Mouse (Mus musculus): ENCODE data around the gene Fgd4.
"Not testable (repeated sequence)": the region's sequence is repeated elsewhere in the genome, so short reads cannot be mapped to it uniquely, and the experiment has no call there.

Fgd4 gene

GRCm38 (mm10) chr16:16542956-16543441 is 57.4 kb downstream of the Fgd4 start:
- no peak for DNase-seq (ENCODE audit: low read depth)

- DNase-seq (ENCODE audit: low read depth): not testable (repeated sequence)
These were observed 61.0 kb downstream of the Fgd4 start for GRCm38 (mm10) chr16:16539396-16539795.

GRCm38 (mm10) chr16:16535232-16535631 is 65.1 kb downstream of the Fgd4 start:
- no peak for DNase-seq (ENCODE audit: low read depth)

GRCm38 (mm10) chr16:16528014-16528413 is 72.3 kb downstream of the Fgd4 start:
- no peak for DNase-seq (ENCODE audit: low read depth)

GRCm38 (mm10) chr16:16527267-16527666 is 73.1 kb downstream of the Fgd4 start:
- no peak for DNase-seq (ENCODE audit: low read depth)

GRCm38 (mm10) chr16:16526741-16527105 is 73.6 kb downstream of the Fgd4 start:
- DNase-seq (ENCODE audit: low read depth): no peak

GRCm38 (mm10) chr16:16526097-16526740 is 74.1 kb downstream of the Fgd4 start:
- no peak for DNase-seq (ENCODE audit: low read depth)

GRCm38 (mm10) chr16:16525266-16525904 is 75.0 kb downstream of the Fgd4 start:
- no peak for DNase-seq (ENCODE audit: low read depth)

- no peak for DNase-seq (ENCODE audit: low read depth)
These were observed 76.7 kb downstream of the Fgd4 start for GRCm38 (mm10) chr16:16523632-16524031.

- not testable (repeated sequence) for DNase-seq (ENCODE audit: low read depth)
These were observed 77.5 kb downstream of the Fgd4 start for GRCm38 (mm10) chr16:16522869-16523268.

- no peak for DNase-seq (ENCODE audit: low read depth)
These were observed 98.9 kb downstream of the Fgd4 start for GRCm38 (mm10) chr16:16501491-16501890.

GRCm38 (mm10) chr16:16500926-16501325 is 99.4 kb downstream of the Fgd4 start:
- no peak for DNase-seq (ENCODE audit: low read depth)

GRCm38 (mm10) chr16:16498798-16499197 is 101.6 kb downstream of the Fgd4 start:
- no peak for DNase-seq (ENCODE audit: low read depth)

- no peak for DNase-seq (ENCODE audit: low read depth)
These were observed 114.8 kb downstream of the Fgd4 start for GRCm38 (mm10) chr16:16485523-16486043.

- DNase-seq (ENCODE audit: low read depth): no peak
These were observed 115.7 kb downstream of the Fgd4 start for GRCm38 (mm10) chr16:16484601-16485000.

GRCm38 (mm10) chr16:16473451-16473850 is 126.9 kb downstream of the Fgd4 start:
- not testable (repeated sequence) for DNase-seq (ENCODE audit: low read depth)

GRCm38 (mm10) chr16:16450021-16450420 is 150.3 kb downstream of the Fgd4 start:
- DNase-seq (ENCODE audit: low read depth): no peak

GRCm38 (mm10) chr16:16438436-16438835 is 161.9 kb downstream of the Fgd4 start:
- DNase-seq (ENCODE audit: low read depth): no peak

- no peak for DNase-seq (ENCODE audit: low read depth)
These were observed 177.9 kb downstream of the Fgd4 start for GRCm38 (mm10) chr16:16422456-16422855.

GRCm38 (mm10) chr16:16367217-16367616 is 233.1 kb downstream of the Fgd4 start:
- DNase-seq (ENCODE audit: low read depth): not testable (repeated sequence)
